Mouse (Mus musculus) intestine, postnatal 0 days (tissue): Measurements from ENCODE around the gene Mlxipl. TPM values are rescaled to one million over a fixed set of nuclear protein-coding genes. Genes with fewer than 3 reads are reported as not detected.

ENCODE experiments used
- ATAC-seq: fragments of 200-750 bp; cut with Nextera tagmentation; 2 replicates; pipeline ENCODE4 v1.8.0; 2017; ENCODE audit warnings: mild to moderate bottlenecking, moderate TSS enrichment, moderate library complexity
- H3K27ac ChIP-seq: fragments of 300-500 bp; sonication (generic); 2 replicates; pipeline ENCODE4 v1.5.1; 2014; ENCODE audit warnings: mild to moderate bottlenecking, low read depth, low read length, moderate library complexity
- H3K27me3 ChIP-seq: fragments of 300-500 bp; sonication (generic); replicated peaks from 2 replicates; pipeline ENCODE4 v1.6.1; 2014; ENCODE audit warnings: low read length, mixed read lengths; ENCODE audit not compliant: control insufficient read depth, insufficient read depth
- H3K36me3 ChIP-seq: fragments of 300-500 bp; sonication (generic); 2 replicates; pipeline ENCODE4 v1.6.1; 2014; ENCODE audit warnings: mild to moderate bottlenecking, moderate library complexity; ENCODE audit not compliant: control insufficient read depth, insufficient read depth
- H3K4me1 ChIP-seq: fragments of 300-500 bp; sonication (generic); replicated peaks from 2 replicates; pipeline ENCODE4 v1.6.1; 2014; ENCODE audit warnings: antibody characterized with exemption, low read length, mixed read lengths; ENCODE audit not compliant: control insufficient read depth, insufficient read depth
- H3K4me2 ChIP-seq: fragments of 300-500 bp; sonication (generic); replicated peaks from 2 replicates; pipeline ENCODE4 v1.6.1; 2014; ENCODE audit warnings: low read depth, mild to moderate bottlenecking, moderate library complexity
- H3K4me3 ChIP-seq: fragments of 300-500 bp; sonication (generic); 2 replicates; pipeline ENCODE4 v1.5.1; 2014; ENCODE audit warnings: low read depth, low read length
- H3K9ac ChIP-seq: fragments of 300-500 bp; sonication (generic); 2 replicates; pipeline ENCODE4 v1.6.1; 2014; ENCODE audit warnings: mild to moderate bottlenecking, low read depth, low read length
- H3K9me3 ChIP-seq: fragments of 300-500 bp; sonication (generic); 2 replicates; pipeline ENCODE4 v1.6.1; 2016; ENCODE audit warnings: mixed run types; ENCODE audit not compliant: control insufficient read depth
- CTCF ChIP-seq: sonication (generic); IDR thresholded peaks from 2 replicates; pipeline ENCODE4 v1.5.1; 2016; ENCODE audit warnings: low read depth, mild to moderate bottlenecking, control low read depth, antibody characterized with exemption, moderate library complexity
- WGBS: fragments of 180-500 bp; shearing (Covaris S2); extraction: QIAGEN DNeasy Blood & Tissue Kit; methylation state at CpG from one replicate; pipeline ENCODE4 v1.1.7; 2014; 5-methylcytosine and 5-hydroxymethylcytosine counted together
- polyA plus RNA-seq: library from polyadenylated mRNA; unstranded; fragments of >200 nt; fragmentation: Nextera tagmentation; extraction: Ambion mirVana; gene quantifications from 2 replicates; pipeline ENCODE4 v1.2.1, GENCODE M21; 2015

Mlxipl gene
- polyA plus RNA-seq, 1 experiment from 2014 or later = 13.7 TPM

DNA sequence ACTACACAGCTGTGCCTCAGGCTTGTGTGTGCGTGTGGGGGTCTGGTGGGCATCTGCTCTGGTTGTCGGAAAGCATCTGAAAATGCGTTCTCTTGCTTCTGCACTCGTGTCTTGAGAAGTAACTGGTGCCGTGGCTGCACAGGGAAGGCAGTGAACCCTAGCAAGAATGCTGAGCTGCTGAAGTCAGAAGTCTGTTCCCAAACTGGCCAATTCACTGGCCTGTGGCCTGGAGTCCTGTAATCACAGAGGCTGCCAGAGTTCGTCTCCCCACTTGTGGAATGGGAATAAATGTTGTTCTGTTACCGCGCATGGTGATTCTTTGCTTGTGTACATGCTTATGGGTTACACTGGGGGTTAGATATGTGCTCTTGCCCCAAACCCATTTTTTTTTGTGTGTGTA is 72.7 kb downstream of the Mlxipl start:
- Histone ChIP-seq H3K4me1 (no peaks in the 10 kb centered on the region), H3K27ac (no peak overlapping the region), H3K4me2 (no peak overlapping the region), H3K9ac (no peak overlapping the region), H3K4me3 (no peak overlapping the region), H3K9me3 (no peaks in the 10 kb centered on the region), H3K27me3 (no peaks in the 10 kb centered on the region), H3K36me3 (peaks cover 51% of the 10 kb centered on the region)
- 92% methylated on average over 8 of the region's 8 CpGs for WGBS
- ATAC-seq = no peak
- no peak for TF ChIP-seq CTCF

DNA sequence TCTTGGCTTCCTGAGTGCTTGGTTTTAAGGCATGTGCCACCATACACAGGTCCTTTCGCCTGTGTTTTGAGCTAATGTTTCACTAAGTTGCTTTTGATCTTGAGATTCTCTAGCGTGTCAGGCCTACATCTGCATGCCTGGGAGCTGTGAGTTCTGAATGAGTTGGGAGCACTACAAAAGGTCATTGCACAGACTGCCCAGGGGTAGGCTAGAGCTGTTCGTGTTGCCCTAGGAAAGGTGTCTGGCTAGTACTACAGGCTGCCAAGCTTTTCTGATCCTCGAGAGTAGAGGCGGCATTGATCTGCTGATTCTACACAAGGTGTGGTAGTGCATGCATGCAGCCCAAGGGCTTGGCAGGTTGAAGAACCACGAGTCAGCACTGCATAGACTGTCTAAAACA is 73.1 kb downstream of the Mlxipl start:
- Histone ChIP-seq H3K4me1 (no peaks in the 10 kb centered on the region), H3K36me3 (peaks cover 47% of the 10 kb centered on the region), H3K9me3 (no peaks in the 10 kb centered on the region), H3K27me3 (no peaks in the 10 kb centered on the region), H3K27ac (no peak overlapping the region), H3K9ac (no peak overlapping the region), H3K4me3 (no peak overlapping the region), H3K4me2 (no peak overlapping the region)
- 56% methylated on average over 6 of the region's 6 CpGs for WGBS
- ATAC-seq = no peak; the same call in 1 of the 2 replicates
- TF ChIP-seq CTCF = no peak

DNA sequence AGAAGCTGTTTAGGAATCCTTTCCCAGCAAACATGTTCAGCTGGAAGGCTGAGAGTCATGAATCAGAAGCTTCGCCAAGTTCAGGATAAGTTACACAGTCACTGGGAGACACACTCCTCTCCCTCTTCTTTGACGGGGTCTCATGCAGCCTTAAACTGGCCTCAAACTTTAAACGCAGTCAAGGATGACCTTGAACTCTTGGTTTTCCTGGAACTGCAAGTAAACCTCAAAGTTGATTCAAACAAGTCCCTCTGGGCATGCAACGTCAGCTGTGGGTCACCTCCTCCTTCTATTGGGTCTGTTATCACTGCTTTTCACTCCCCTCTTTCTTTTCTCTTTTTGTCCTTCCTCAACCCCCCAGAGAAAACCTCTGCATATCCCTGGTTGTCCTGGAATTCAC is 77.2 kb downstream of the Mlxipl start:
- TF ChIP-seq CTCF = no peak
- 70% methylated on average over 4 of the region's 4 CpGs for WGBS
- Histone ChIP-seq H3K36me3 (peaks cover 19% of the 10 kb centered on the region), H3K4me1 (no peaks in the 10 kb centered on the region), H3K4me3 (no peak overlapping the region), H3K27ac (no peak overlapping the region), H3K9ac (no peak overlapping the region), H3K9me3 (no peaks in the 10 kb centered on the region), H3K4me2 (no peak overlapping the region), H3K27me3 (no peaks in the 10 kb centered on the region)
- no peak for ATAC-seq

DNA sequence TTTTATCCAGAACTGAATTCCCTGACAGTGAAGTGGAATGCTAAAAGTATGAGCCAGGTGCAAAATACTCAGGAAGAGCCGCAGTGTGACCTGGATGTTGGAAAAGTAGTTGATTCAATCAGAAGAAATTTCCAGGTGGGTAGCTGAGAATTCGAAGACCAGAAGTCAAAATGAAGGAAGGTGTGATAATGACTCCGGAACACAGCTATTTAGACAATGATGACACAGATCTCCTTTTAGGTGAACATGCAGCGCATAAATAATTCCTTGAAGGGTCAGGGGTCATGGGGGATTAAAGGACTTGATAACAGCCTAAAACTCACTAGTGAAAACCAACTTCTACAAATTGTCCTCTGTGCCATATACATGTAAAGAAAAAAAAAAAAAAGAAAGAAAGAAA is 77.8 kb downstream of the Mlxipl start:
- Histone ChIP-seq H3K36me3 (peaks cover 19% of the 10 kb centered on the region), H3K4me3 (no peak overlapping the region), H3K4me1 (no peaks in the 10 kb centered on the region), H3K4me2 (no peak overlapping the region), H3K9me3 (no peaks in the 10 kb centered on the region), H3K27me3 (no peaks in the 10 kb centered on the region), H3K27ac (no peak overlapping the region), H3K9ac (no peak overlapping the region)
- no peak for ATAC-seq
- WGBS = 90% methylated on average over 4 of the region's 4 CpGs
- no peak for TF ChIP-seq CTCF

DNA sequence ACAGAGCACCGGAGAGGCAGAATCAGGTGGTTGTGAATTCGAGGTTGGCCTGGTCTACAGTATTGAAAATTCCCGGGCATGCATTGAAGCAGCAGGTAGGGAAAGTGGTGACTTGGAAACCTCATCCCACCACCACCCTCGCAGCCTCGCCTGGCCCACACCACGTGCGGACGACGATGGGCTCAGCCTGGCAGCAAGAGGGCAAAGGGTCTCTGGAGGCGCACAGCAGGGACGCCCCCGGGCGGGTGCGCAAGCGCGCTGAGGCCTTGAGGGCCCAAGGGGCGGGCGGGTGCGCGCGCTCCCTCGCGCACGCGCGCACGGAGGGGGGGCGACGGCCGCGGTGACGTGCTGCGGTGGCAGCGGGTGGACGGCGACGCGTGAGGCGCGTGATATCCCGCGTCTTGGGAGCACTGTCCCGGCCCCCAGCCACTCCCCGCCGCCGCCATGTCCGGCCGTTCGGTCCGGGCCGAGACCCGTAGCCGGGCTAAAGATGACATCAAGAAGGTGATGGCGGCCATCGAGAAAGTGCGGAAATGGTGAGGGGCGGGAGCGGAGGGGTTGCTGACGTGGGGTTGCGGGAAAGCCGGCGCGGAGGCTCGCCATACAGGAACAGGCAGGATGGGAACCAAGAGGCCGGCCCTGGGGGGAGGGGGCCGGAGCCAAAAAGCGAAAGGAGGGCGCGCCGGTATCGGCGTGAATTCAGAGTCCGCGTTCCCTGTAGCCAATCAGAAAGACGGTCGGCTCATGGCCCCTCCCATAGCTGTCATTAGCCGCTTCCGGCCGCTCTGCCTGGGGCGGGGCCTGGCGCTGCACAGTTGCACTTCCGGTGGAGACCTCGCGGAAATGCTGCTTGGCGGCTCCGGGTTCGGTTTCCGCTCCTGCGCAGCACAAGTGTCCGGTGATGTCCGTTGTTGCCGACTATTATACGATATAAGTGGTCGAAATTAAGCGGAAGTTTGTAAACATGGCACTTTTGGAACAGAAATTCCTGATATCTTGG is 78.7 kb downstream of the Mlxipl start, which contains the start of gene Bcl7b:
Gene Bcl7b (plus strand): TSS at position 221 of the 1,000 bp plus-strand sequence.
- ATAC-seq = peak; percentile 96
- Histone ChIP-seq H3K4me1 (no peaks in the 10 kb centered on the region), H3K4me2 (peak within 1 kb of the TSS; percentile 74), H3K9me3 (no peaks in the 10 kb centered on the region), H3K36me3 (peaks cover 24% of the 10 kb centered on the region), H3K4me3 (peak within 1 kb of the TSS; percentile 76), H3K27ac (peak within 1 kb of the TSS; percentile 99), H3K9ac (peak within 1 kb of the TSS; percentile 91), H3K27me3 (no peaks in the 10 kb centered on the region)
- 2% methylated on average over 88 of the region's 95 CpGs for WGBS
- 0 out of 2 replicates have a peak, but pooled peaks have one; percentile 30 for TF ChIP-seq CTCF

DNA sequence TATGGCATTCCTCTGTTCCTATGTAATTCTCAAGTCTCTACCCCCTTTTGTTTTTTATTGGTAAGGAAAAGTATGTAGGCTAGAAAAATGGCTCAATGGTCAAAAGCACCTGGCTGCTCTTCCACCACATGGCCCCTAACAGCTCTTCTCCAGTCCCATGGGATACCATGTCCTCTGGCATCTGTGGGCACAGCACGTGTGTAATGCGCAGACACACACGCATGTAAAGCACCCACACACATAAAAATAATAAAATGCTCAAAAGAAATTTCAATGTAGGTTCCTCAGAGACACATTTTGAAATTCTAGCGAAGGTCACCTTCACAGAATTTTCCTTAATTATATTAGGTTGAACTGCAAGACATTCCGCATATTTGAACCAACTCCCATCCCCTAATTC is 79.8 kb downstream of the Mlxipl start:
- Histone ChIP-seq H3K9me3 (no peaks in the 10 kb centered on the region), H3K4me2 (peak overlapping the region; percentile 74), H3K9ac (peak overlapping the region; percentile 91), H3K4me3 (peak overlapping the region; percentile 76), H3K4me1 (no peaks in the 10 kb centered on the region), H3K27me3 (no peaks in the 10 kb centered on the region), H3K27ac (no peak overlapping the region), H3K36me3 (peaks cover 24% of the 10 kb centered on the region)
- TF ChIP-seq CTCF = no peak
- no peak for ATAC-seq
- WGBS = 90% methylated on average over 5 of the region's 5 CpGs
